Mouse (Mus musculus): ENCODE results near the gene Orai3. TPM values are rescaled to one million over a fixed set of nuclear protein-coding genes. Genes with fewer than 3 reads are reported as not detected.
"Not testable (repeated sequence)": the region's sequence is repeated elsewhere in the genome, so short reads cannot be mapped to it uniquely, and the experiment has no call there.

Gene Orai3
- total and polyA plus RNA-seq, 3 experiments: 37.5 to 47.2 TPM; not detected in 1

DNA sequence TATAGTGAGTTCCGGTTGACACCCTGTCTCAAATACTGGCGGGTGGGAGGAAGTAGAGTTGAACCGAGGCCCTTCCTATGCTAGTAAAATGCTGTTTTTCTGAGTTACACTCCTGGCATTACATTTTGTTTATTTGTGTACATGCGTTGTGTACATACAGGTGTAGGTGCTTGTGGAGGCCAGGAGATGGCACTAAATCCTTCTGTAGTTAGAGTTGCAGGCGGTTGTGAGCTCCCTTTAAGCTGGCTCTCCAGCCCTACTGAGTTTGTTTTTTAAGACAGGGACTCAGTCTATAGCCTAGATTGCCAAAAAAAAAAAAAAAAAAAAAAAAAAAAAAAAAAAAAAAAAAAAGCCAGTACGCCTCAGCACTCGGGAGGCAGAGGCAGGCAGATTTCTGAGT lies 41.7 kb upstream of the Orai3 start (continued):
- TF ChIP-seq ELF1 (IDR thresholded peaks at IDR 0.05; ENCODE audit: low read depth, low read length) (no peak), KAT2A (conservative IDR thresholded peaks at IDR 0.05; ENCODE audit: low read depth, low read length) (no peak), ETS1 (IDR thresholded peaks at IDR 0.05; ENCODE audit: low read depth, low read length) (no peak)

DNA sequence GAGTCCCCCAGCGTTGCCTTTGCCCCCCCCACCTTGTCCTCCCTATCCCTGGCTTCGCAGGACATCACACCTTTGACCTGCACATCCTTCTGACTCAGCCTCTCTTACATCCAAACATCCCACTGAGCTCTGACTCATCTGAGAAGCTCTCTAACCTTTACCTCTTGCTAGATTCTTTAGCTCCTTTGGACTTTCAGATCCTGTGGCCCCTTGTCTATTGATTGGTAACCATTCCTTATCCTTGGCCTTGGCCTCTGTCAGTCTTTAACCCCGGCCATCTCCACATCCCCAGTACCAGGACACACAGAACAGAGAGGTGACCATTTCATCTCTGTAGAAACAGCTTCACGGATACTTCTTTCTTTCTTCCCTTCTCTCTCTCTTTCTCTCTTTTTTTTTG lies 39.4 kb upstream of the Orai3 start:
- H3K4me3 ChIP-seq (ENCODE audit: control insufficient read depth in 1 of 2, insufficient read depth in 1 of 2, low read depth in 2 of 2, low read length in 2 of 2): no peak overlapping the region
- no peak overlapping the region for H3K27ac ChIP-seq (ENCODE audit: control insufficient read depth, low read depth, low read length)
- H3K9me3 ChIP-seq (replicated peaks; ENCODE audit: insufficient read depth, low read length): no peaks in the 10 kb centered on the region
- no peak for DNase-seq (ENCODE audit: low read depth, low spot score)
- H3K9ac ChIP-seq (ENCODE audit: control insufficient read depth, low read depth, low read length, poor library complexity, severe bottlenecking): no peak overlapping the region
- TF ChIP-seq MYB (IDR thresholded peaks at IDR 0.05; ENCODE audit: low read depth, low read length): no peak
- no peak for TF ChIP-seq POLR2AphosphoS2 (IDR thresholded peaks at IDR 0.05; ENCODE audit: low read length)
- TF ChIP-seq MAFK (IDR thresholded peaks at IDR 0.05; ENCODE audit: borderline replicate concordance, low read depth, low read length): no peak
- no peak for TF ChIP-seq E2F4 (IDR thresholded peaks at IDR 0.05; ENCODE audit: borderline replicate concordance, low read depth, low read length)
- TF ChIP-seq NELFE (IDR thresholded peaks at IDR 0.05; ENCODE audit: low read depth, low read length): no peak
- no peaks in the 10 kb centered on the region for H3K79me2 ChIP-seq (ENCODE audit: control insufficient read depth, insufficient read depth, low read length, poor library complexity)
- H3K36me3 ChIP-seq (ENCODE audit: control insufficient read depth in 1 of 2, insufficient read depth in 2 of 2, low read length in 2 of 2): no peaks in the 10 kb centered on the region
- H3K4me1 ChIP-seq (ENCODE audit: control insufficient read depth in 1 of 2, insufficient read depth in 2 of 2, low read length in 2 of 2): no peaks in the 10 kb centered on the region
- H3K27me3 ChIP-seq (ENCODE audit: control insufficient read depth in 1 of 2, insufficient read depth in 2 of 2, low read length in 2 of 2): no peaks in the 10 kb centered on the region

DNA sequence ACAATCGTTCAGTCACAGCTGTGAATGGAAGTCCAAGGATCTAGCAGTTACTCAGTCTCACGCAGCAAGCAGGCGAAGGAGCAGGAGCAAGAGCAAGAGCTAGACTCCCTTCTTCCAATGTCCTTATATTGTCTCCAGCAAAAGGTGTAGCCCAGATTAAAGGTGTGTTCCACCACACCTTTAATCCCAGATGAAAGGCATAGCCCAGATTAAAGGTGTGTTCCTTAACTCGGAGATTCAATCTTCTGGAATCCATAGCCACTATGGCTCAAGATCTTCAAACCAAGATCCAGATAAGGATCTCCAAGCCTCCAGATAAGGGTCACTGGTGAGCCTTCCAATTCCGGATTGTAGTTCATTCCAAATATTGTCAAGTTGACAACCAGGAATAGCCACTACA lies 37.5 kb upstream of the Orai3 start, which contains the start of gene Ctf2:
TSS of gene Ctf2 (minus strand) at position 101 of the 400 bp plus-strand sequence.
- H3K79me2 ChIP-seq (ENCODE audit: control insufficient read depth, insufficient read depth, low read length, poor library complexity); H3K4me3 ChIP-seq (ENCODE audit: control insufficient read depth in 1 of 2, insufficient read depth in 1 of 2, low read depth in 2 of 2, low read length in 2 of 2); H3K27ac ChIP-seq (ENCODE audit: control insufficient read depth, low read depth, low read length); DNase-seq (ENCODE audit: low read depth, low spot score); H3K27me3 ChIP-seq (ENCODE audit: control insufficient read depth in 1 of 2, insufficient read depth in 2 of 2, low read length in 2 of 2); H3K36me3 ChIP-seq (ENCODE audit: control insufficient read depth in 1 of 2, insufficient read depth in 2 of 2, low read length in 2 of 2); H3K9ac ChIP-seq (ENCODE audit: control insufficient read depth, low read depth, low read length, poor library complexity, severe bottlenecking); H3K9me3 ChIP-seq (replicated peaks; ENCODE audit: insufficient read depth, low read length); H3K4me1 ChIP-seq (ENCODE audit: control insufficient read depth in 1 of 2, insufficient read depth in 2 of 2, low read length in 2 of 2): not testable (repeated sequence)

DNA sequence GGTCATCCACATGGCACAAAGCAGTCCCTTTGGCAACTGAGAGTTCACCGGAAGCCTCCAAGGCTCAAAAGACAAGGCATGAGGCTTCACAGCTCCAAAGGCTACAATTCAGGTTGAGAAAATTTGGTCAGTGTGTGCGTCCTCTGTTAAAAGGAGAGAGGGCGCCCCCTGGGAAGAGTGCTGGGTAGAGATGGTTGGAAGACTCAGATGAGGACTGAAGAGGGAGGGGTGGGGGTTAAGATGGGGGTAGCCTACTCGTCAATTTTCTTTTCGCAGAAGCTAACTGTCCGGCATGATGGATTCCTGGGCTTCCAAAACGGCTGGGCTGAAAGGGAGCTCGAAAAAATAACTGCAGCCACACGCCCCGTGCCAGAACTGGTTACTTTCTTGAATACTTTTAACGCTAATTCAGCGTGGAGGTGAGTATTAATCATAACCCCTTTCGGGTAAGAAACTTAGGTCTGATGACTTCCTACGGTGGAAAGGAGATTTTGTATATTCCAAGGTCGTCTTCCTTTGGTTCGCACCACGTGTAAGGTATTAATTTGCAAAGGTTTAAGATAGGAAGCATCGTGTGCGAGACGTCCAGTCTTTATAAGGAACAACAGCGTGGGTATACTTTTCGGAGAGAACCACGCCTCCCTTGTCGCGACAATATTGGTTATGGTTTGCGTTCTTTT lies 25.1 kb upstream of the Orai3 start, which contains the start of gene Fbxl19:
TSS of gene Fbxl19 (plus strand) at position 178 of the 680 bp plus-strand sequence.
- H3K27ac ChIP-seq (ENCODE audit: control insufficient read depth, low read depth, low read length): peak within 1 kb of the TSS; percentile 72
- peak; percentile 90 for DNase-seq (ENCODE audit: low read depth, low spot score)
- TF ChIP-seq ELF1 (IDR thresholded peaks at IDR 0.05; ENCODE audit: low read depth, low read length): no peak
- no peak for TF ChIP-seq CHD2 (IDR thresholded peaks at IDR 0.05; ENCODE audit: low read length)
- TF ChIP-seq ZMIZ1 (IDR thresholded peaks at IDR 0.05; ENCODE audit: low read depth, low read length): no peak
- no peak for TF ChIP-seq MEF2A (IDR thresholded peaks at IDR 0.05; ENCODE audit: extremely low read depth, insufficient replicate concordance, low read depth, low read length, poor library complexity, severe bottlenecking)
- TF ChIP-seq MAFK (IDR thresholded peaks at IDR 0.05; ENCODE audit: borderline replicate concordance, low read depth, low read length): no peak
- TF ChIP-seq TAL1 (IDR thresholded peaks at IDR 0.05; ENCODE audit: low read length): no peak
- no peak for TF ChIP-seq MYB (IDR thresholded peaks at IDR 0.05; ENCODE audit: low read depth, low read length)
- TF ChIP-seq CHD1 (IDR thresholded peaks at IDR 0.05; ENCODE audit: low read depth, low read length): no peak
- peak; percentile 53 for TF ChIP-seq RAD21 (IDR thresholded peaks at IDR 0.05; ENCODE audit: low read depth, low read length)
- peak; percentile 53; the same call in 1 of the 2 replicates for TF ChIP-seq HCFC1 (IDR thresholded peaks at IDR 0.05; ENCODE audit: low read depth, low read length)
- peak; percentile 90 for TF ChIP-seq MAZ (IDR thresholded peaks at IDR 0.05; ENCODE audit: low read depth, low read length)
- TF ChIP-seq JUND (IDR thresholded peaks at IDR 0.05; ENCODE audit: low read depth, low read length): no peak
- no peak; the same call in 1 of the 2 replicates for TF ChIP-seq ZC3H11A (IDR thresholded peaks at IDR 0.05; ENCODE audit: low read depth, low read length)
- peak; percentile 61 to 73 (median 73) for TF ChIP-seq CTCF (IDR thresholded peaks at IDR 0.05 in 2 of 3, conservative IDR thresholded peaks at IDR 0.05 in 1 of 3; ENCODE audit: control insufficient read depth in 1 of 3, insufficient read depth in 1 of 3, low read depth in 2 of 3, low read length in 3 of 3, poor library complexity in 1 of 3, severe bottlenecking in 1 of 3)
- TF ChIP-seq SIN3A (IDR thresholded peaks at IDR 0.05; ENCODE audit: low read length): 0 out of 2 replicates have a peak, but pooled peaks have one; percentile 22
- no peak; the same call in 1 of the 2 replicates for TF ChIP-seq NELFE (IDR thresholded peaks at IDR 0.05; ENCODE audit: low read depth, low read length)
- no peak for TF ChIP-seq ETS1 (IDR thresholded peaks at IDR 0.05; ENCODE audit: low read depth, low read length)
- TF ChIP-seq ZKSCAN1 (IDR thresholded peaks at IDR 0.05; ENCODE audit: low read depth, low read length): no peak; the same call in 1 of the 2 replicates
- no peak for TF ChIP-seq UBTF (IDR thresholded peaks at IDR 0.05; ENCODE audit: borderline replicate concordance, insufficient read depth, low read depth, low read length)

More for the DNA sequence above, 25.1 kb upstream of the Orai3 start, which contains the start of gene Fbxl19:
- Histone ChIP-seq H3K27me3 (ENCODE audit: control insufficient read depth in 1 of 2, insufficient read depth in 2 of 2, low read length in 2 of 2) (no peaks in the 10 kb centered on the region), H3K9ac (ENCODE audit: control insufficient read depth, low read depth, low read length, poor library complexity, severe bottlenecking) (peak within 1 kb of the TSS; percentile 72), H3K4me3 (ENCODE audit: control insufficient read depth in 1 of 2, insufficient read depth in 1 of 2, low read depth in 2 of 2, low read length in 2 of 2) (peak within 1 kb of the TSS; percentile 70 to 72), H3K79me2 (ENCODE audit: control insufficient read depth, insufficient read depth, low read length, poor library complexity) (peaks cover 2% of the 10 kb centered on the region; the same call in 1 of the 2 replicates), H3K4me1 (ENCODE audit: control insufficient read depth in 1 of 2, insufficient read depth in 2 of 2, low read length in 2 of 2) (peaks cover 0 to 8% of the 10 kb centered on the region in 2 experiments; a peak in 1 of 4 replicates), H3K36me3 (ENCODE audit: control insufficient read depth in 1 of 2, insufficient read depth in 2 of 2, low read length in 2 of 2) (peaks cover 0 to 6% of the 10 kb centered on the region in 2 experiments; a peak in 1 of 4 replicates), H3K9me3 (replicated peaks; ENCODE audit: insufficient read depth, low read length) (no peaks in the 10 kb centered on the region)
